Mouse (Mus musculus): Measurements from ENCODE around the gene Ndufa10. TPM values are rescaled to one million over a fixed set of nuclear protein-coding genes. Genes with fewer than 3 reads are reported as not detected.

The Ndufa10 gene
- polyA plus RNA-seq, 1 experiment from 2014 or later: 210 TPM

DNA sequence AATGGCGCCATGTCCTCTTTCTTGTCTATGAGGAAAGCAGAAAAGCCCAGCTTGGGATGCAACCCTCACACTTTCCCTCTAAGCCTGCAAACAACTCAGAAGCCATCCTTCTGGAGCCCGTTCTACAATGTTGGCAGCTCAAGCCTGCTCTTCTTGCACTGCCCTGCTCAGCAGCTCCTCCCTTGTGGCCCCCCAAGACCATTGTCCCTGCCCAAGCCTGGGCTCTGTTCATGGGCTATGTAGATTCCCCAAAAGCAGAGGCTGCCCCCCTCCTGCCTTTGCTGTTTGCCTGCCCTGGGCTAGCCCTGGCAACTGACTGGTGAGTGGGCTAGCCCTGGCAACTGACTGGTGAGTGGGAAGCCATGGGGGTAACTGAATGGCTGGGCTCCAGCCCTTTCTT, 73.1 kb downstream of the Ndufa10 start:
- H3K27ac ChIP-seq (ENCODE audit: low read depth): no peak overlapping the region
- no peaks in the 10 kb centered on the region for H3K9me3 ChIP-seq (ENCODE audit: low read length)
- no peaks in the 10 kb centered on the region for H3K27me3 ChIP-seq (ENCODE audit: insufficient read depth, low read length)
- DNase-seq (no peak), ATAC-seq (no peak)
- H3K4me3 ChIP-seq (ENCODE audit: low read depth, low read length): no peak overlapping the region
- no peak overlapping the region for H3K9ac ChIP-seq (replicated peaks)
- 87% methylated on average over 2 of the region's 2 CpGs for WGBS (ENCODE audit: insufficient replicate concordance)
- H3K4me1 ChIP-seq (ENCODE audit: insufficient read depth): no peaks in the 10 kb centered on the region
- TF ChIP-seq CTCF (IDR thresholded peaks at IDR 0.05; ENCODE audit: low read depth) (no peak), EP300 (IDR thresholded peaks at IDR 0.05; ENCODE audit: low read depth) (no peak)
- no peak overlapping the region for H3K4me2 ChIP-seq (ENCODE audit: low read depth, low read length)
- H3K36me3 ChIP-seq (replicated peaks; ENCODE audit: insufficient read depth, low read length): no peaks in the 10 kb centered on the region

DNA sequence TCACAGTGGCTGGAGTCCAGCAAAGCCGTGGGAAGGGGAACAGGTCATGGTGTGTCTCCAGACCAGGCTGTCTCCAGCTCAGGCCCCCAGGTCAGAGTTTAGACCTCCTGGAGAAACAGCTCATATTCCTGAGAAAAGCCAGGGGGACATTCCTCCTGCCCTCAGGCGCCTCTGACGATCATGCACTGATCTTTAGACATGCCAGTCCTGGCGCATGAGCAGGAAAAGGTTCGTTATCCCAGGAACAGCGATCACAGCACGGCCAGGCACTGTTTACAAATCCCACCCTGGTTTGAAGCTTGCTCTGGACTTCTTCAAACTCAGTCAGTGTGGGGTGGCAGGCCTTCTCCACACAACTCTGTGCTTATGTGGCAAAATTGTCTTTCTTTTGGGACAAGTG, 75.1 kb downstream of the Ndufa10 start:
- Histone ChIP-seq H3K9me3 (ENCODE audit: low read length) (no peaks in the 10 kb centered on the region), H3K27ac (ENCODE audit: low read depth) (no peak overlapping the region), H3K9ac (replicated peaks) (no peak overlapping the region), H3K4me1 (ENCODE audit: insufficient read depth) (no peaks in the 10 kb centered on the region), H3K36me3 (replicated peaks; ENCODE audit: insufficient read depth, low read length) (no peaks in the 10 kb centered on the region), H3K27me3 (ENCODE audit: insufficient read depth, low read length) (no peaks in the 10 kb centered on the region), H3K4me3 (ENCODE audit: low read depth, low read length) (no peak overlapping the region), H3K4me2 (ENCODE audit: low read depth, low read length) (no peak overlapping the region)
- no peak for ATAC-seq
- DNase-seq: no peak
- WGBS (ENCODE audit: insufficient replicate concordance): 46% methylated on average over 7 of the region's 7 CpGs
- TF ChIP-seq CTCF (IDR thresholded peaks at IDR 0.05; ENCODE audit: low read depth) (no peak), EP300 (IDR thresholded peaks at IDR 0.05; ENCODE audit: low read depth) (no peak)

DNA sequence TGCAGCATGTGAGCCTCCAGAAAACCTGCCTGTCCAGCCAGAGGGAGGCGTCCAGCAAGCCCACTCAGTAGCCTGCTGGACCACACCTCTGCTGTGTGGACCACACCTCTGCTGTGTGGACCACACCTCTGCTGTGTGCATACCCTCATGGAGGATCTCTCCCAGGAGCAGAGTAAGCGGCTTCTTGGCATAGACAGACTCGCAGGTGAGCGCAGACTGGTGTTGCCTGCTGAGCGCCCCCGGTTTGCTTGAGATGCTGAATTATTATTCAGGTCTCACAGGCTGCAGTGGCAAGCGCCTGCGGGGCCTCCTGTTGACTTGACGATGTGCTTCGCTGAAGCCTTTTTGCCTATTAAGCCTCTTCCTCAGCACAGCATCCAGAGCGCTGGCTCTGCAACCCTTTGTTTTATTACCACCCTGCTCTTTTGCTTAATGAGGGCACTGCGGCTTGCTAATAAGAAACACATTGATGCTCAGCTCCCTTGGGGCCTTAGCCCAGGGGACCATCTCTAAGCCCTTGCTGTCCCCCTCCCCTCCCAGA, 76.1 kb downstream of the Ndufa10 start:
- Histone ChIP-seq H3K9ac (replicated peaks) (no peak overlapping the region), H3K27me3 (ENCODE audit: insufficient read depth, low read length) (no peaks in the 10 kb centered on the region), H3K36me3 (replicated peaks; ENCODE audit: insufficient read depth, low read length) (no peaks in the 10 kb centered on the region), H3K9me3 (ENCODE audit: low read length) (no peaks in the 10 kb centered on the region), H3K4me1 (ENCODE audit: insufficient read depth) (no peaks in the 10 kb centered on the region), H3K4me3 (ENCODE audit: low read depth, low read length) (no peak overlapping the region), H3K4me2 (ENCODE audit: low read depth, low read length) (no peak overlapping the region), H3K27ac (ENCODE audit: low read depth) (no peak overlapping the region)
- no peak for TF ChIP-seq CTCF (IDR thresholded peaks at IDR 0.05; ENCODE audit: low read depth)
- no peak for TF ChIP-seq EP300 (IDR thresholded peaks at IDR 0.05; ENCODE audit: low read depth)
- ATAC-seq (no peak), DNase-seq (no peak)
- WGBS (ENCODE audit: insufficient replicate concordance): 38% methylated on average over 12 of the region's 12 CpGs

DNA sequence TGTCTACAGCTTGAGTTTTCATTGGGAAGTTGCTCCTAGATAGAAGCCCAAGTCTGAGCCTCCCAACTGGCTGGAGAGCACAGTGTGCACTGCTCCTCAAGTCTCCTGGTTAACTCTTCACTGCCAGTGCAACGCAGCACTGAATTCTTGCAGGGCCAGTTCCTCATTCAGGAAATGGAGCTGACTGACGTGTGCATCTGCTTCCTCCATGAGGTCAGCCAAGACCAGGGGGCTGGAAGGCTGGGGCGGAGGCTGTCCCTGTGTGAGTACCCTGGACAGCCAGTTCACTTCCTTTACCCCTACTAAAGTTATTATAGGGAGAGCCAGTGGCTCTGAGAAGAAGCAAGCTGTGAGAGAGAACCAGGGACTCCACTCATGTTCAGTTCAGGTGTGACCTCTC, 79.4 kb downstream of the Ndufa10 start:
- Histone ChIP-seq H3K27ac (ENCODE audit: low read depth) (no peak overlapping the region), H3K9ac (replicated peaks) (no peak overlapping the region), H3K27me3 (ENCODE audit: insufficient read depth, low read length) (no peaks in the 10 kb centered on the region), H3K9me3 (ENCODE audit: low read length) (no peaks in the 10 kb centered on the region), H3K4me1 (ENCODE audit: insufficient read depth) (no peaks in the 10 kb centered on the region), H3K4me2 (ENCODE audit: low read depth, low read length) (no peak overlapping the region), H3K4me3 (ENCODE audit: low read depth, low read length) (no peak overlapping the region), H3K36me3 (replicated peaks; ENCODE audit: insufficient read depth, low read length) (no peaks in the 10 kb centered on the region)
- no peak for DNase-seq
- WGBS (ENCODE audit: insufficient replicate concordance): 27% methylated on average over 3 of the region's 3 CpGs
- TF ChIP-seq CTCF (IDR thresholded peaks at IDR 0.05; ENCODE audit: low read depth) (no peak), EP300 (IDR thresholded peaks at IDR 0.05; ENCODE audit: low read depth) (no peak)
- no peak for ATAC-seq

DNA sequence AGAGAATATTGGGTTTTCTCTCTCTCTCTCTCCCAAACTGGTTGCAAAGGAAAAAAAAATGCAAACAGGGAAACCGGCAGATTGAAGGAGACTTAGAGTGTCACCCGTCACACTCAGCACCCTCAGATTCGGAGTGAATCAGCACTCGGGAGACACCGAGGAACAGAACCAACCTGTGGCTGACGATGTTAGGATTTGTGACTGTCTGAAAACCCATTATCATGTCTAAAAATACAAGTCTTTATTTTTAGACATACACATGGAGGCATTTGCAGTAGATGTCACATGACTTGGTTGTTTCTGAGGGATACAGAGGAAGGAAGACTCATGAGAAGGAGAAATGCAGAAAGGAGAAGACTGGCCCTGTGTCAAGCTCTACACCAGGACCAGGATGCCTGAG, 80.5 kb downstream of the Ndufa10 start:
- Histone ChIP-seq H3K27me3 (ENCODE audit: insufficient read depth, low read length) (no peaks in the 10 kb centered on the region), H3K9ac (replicated peaks) (no peak overlapping the region), H3K4me2 (ENCODE audit: low read depth, low read length) (no peak overlapping the region), H3K9me3 (ENCODE audit: low read length) (no peaks in the 10 kb centered on the region), H3K36me3 (replicated peaks; ENCODE audit: insufficient read depth, low read length) (no peaks in the 10 kb centered on the region), H3K27ac (ENCODE audit: low read depth) (no peak overlapping the region), H3K4me1 (ENCODE audit: insufficient read depth) (no peaks in the 10 kb centered on the region), H3K4me3 (ENCODE audit: low read depth, low read length) (no peak overlapping the region)
- no peak for ATAC-seq
- TF ChIP-seq EP300 (IDR thresholded peaks at IDR 0.05; ENCODE audit: low read depth): no peak
- no peak for TF ChIP-seq CTCF (IDR thresholded peaks at IDR 0.05; ENCODE audit: low read depth)
- no peak for DNase-seq
- WGBS (ENCODE audit: insufficient replicate concordance): 70% methylated on average over 6 of the region's 6 CpGs

Small RNA genes lying within 50 kb of the gene (microRNA-seq; reads per million reads assigned to microRNA genes)
- gene Mir6900: 4.1 reads per million, percentile 3 among the genes with 10 or more reads in this experiment

Other genes with a start within 250 kb of the Ndufa10 start
- not detected in 2 replicates for gene Olfr1416, start 11.3 kb upstream of the Ndufa10 start, polyA plus RNA-seq (2015; fragmentation: Nextera tagmentation; extraction: Ambion mirVana)
- gene Olfr1415, start 22.2 kb upstream of the Ndufa10 start, polyA plus RNA-seq (2015; fragmentation: Nextera tagmentation; extraction: Ambion mirVana): not detected in 2 replicates
- not detected in 2 replicates for gene Olfr1414, start 44.8 kb upstream of the Ndufa10 start, polyA plus RNA-seq (2015; fragmentation: Nextera tagmentation; extraction: Ambion mirVana)
- not detected in 2 replicates for gene Olfr1413, start 97.5 kb upstream of the Ndufa10 start, polyA plus RNA-seq (2015; fragmentation: Nextera tagmentation; extraction: Ambion mirVana)
- gene Olfr1412, start 111.9 kb upstream of the Ndufa10 start, polyA plus RNA-seq (2015; fragmentation: Nextera tagmentation; extraction: Ambion mirVana): not detected in 2 replicates
- gene Olfr1411, start 120.6 kb upstream of the Ndufa10 start, polyA plus RNA-seq (2015; fragmentation: Nextera tagmentation; extraction: Ambion mirVana): not detected in 2 replicates
- not detected in 2 replicates for gene Olfr1410, start 131.9 kb upstream of the Ndufa10 start, polyA plus RNA-seq (2015; fragmentation: Nextera tagmentation; extraction: Ambion mirVana)
- not detected in 2 replicates for gene Olfr12, start 143.9 kb upstream of the Ndufa10 start, polyA plus RNA-seq (2015; fragmentation: Nextera tagmentation; extraction: Ambion mirVana)
- 222 and 225 TPM in 2 replicates for gene Cops9, start 168.1 kb upstream of the Ndufa10 start, polyA plus RNA-seq (2015; fragmentation: Nextera tagmentation; extraction: Ambion mirVana)
- gene Otos, start 175.0 kb upstream of the Ndufa10 start, polyA plus RNA-seq (2015; fragmentation: Nextera tagmentation; extraction: Ambion mirVana): 0.16 TPM in 1 of 2 replicates, not detected in the other